ENCODE assay signal across 8 mouse cellular contexts in the genomic region with DNA sequence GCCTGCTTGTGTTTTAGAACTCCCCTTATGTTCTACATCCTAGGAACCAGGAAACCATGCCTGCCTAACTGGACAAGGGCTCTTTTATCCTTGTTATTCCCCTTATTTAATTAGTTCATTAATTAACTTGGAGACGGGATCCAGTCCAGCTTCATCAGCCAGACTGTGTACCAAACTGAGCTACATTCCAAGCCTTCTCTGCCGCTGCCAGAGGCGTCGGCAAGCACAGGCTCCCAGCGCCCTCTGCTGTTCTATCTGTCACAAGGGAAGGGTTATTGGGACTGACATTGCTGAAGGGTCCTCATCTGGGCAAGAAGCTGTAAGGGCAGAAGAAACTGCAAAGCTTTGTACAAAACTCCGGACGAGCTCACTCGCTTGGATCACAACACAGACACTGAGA. TPM values are rescaled to one million over a fixed set of nuclear protein-coding genes. Genes with fewer than 3 reads are reported as not detected.
A peak's percentile ranks its signal among the peaks of the same experiment; 100 is the strongest.
DNase-seq lines count a peak whose midpoint lies in the region; ATAC-seq lines count a peak whose summit lies in the region.

No protein-coding gene starts in this region.

- intact Hi-C loops in left cerebral cortex, postnatal 10 days (cut with DNase I): loop anchor here (1.0 to 10.0 kb wide), 2 partner anchors 72 to 180 kb away; no protein-coding TSS in a partner anchor

- H3K4me2 ChIP-seq in intestine, embryonic 14.5 days (ENCODE audit: low read length): no peak overlapping the region
- H3K4me2 ChIP-seq in neural tube, embryonic 11.5 days (ENCODE audit: low read depth): no peak overlapping the region

- H3K9me3 ChIP-seq in intestine, embryonic 14.5 days (ENCODE audit: control insufficient read depth, low read length): no peaks in the 10 kb centered on the region
- H3K9me3 ChIP-seq in neural tube, embryonic 11.5 days (ENCODE audit: control insufficient read depth, low read length): no peaks in the 10 kb centered on the region

- ATAC-seq in intestine, embryonic 14.5 days (replicated peaks; ENCODE audit: low FRiP score, low TSS enrichment, low read depth): no peak; the same call in 1 of the 2 replicates
- no peak for ATAC-seq in neural tube, embryonic 11.5 days (ENCODE audit: insufficient read depth, low FRiP score, low TSS enrichment)

- H3K36me3 ChIP-seq in intestine, embryonic 14.5 days (ENCODE audit: control insufficient read depth, insufficient read depth, low read length): no peaks in the 10 kb centered on the region
- H3K36me3 ChIP-seq in neural tube, embryonic 11.5 days (ENCODE audit: control insufficient read depth, insufficient read depth, low read length): no peaks in the 10 kb centered on the region

- H3K27me3 ChIP-seq in intestine, embryonic 14.5 days (replicated peaks; ENCODE audit: control insufficient read depth, insufficient read depth, low read length): no peaks in the 10 kb centered on the region
- H3K27me3 ChIP-seq in neural tube, embryonic 11.5 days (ENCODE audit: control insufficient read depth, insufficient read depth, low read length): no peaks in the 10 kb centered on the region

- H3K27ac ChIP-seq in intestine, embryonic 14.5 days (ENCODE audit: low read depth): no peak overlapping the region
- H3K27ac ChIP-seq in neural tube, embryonic 11.5 days (ENCODE audit: low read depth, low read length): no peak overlapping the region

- WGBS in intestine, embryonic 14.5 days: 2% methylated on average over 8 of the region's 8 CpGs
- WGBS in neural tube, embryonic 11.5 days: 9% methylated on average over 8 of the region's 8 CpGs

- DNase-seq in urinary bladder, adult 18-20 months (ENCODE audit: low spot score in 2 of 2): peak; percentile 41
- no peak for DNase-seq in urinary bladder, adult 2 months (ENCODE audit: low spot score)
- peak; percentile 35 for DNase-seq in cerebellum, adult 9-11 months
- DNase-seq in frontal cortex, postnatal 14 days (ENCODE audit: low spot score in 2 of 2): peak; percentile 40 to 66
- DNase-seq in intestine, embryonic 14.5 days (ENCODE audit: low spot score): peak; percentile 81
- DNase-seq in left cerebral cortex, postnatal 10 days (ENCODE audit: extremely low spot score in 1 of 2, low spot score in 2 of 2): peak; percentile 79 to 84
- peak; percentile 71 for DNase-seq in neural tube, embryonic 11.5 days (ENCODE audit: low spot score)
- peak; percentile 24 to 34 for DNase-seq in thymus, adult 18-20 months

- H3K9ac ChIP-seq in intestine, embryonic 14.5 days (ENCODE audit: low read length): no peak overlapping the region
- no peak overlapping the region for H3K9ac ChIP-seq in neural tube, embryonic 11.5 days (ENCODE audit: low read length)

- no peak overlapping the region for H3K4me3 ChIP-seq in intestine, embryonic 14.5 days (ENCODE audit: low read depth, low read length)
- no peak overlapping the region for H3K4me3 ChIP-seq in neural tube, embryonic 11.5 days (ENCODE audit: low read depth, low read length)

- H3K4me1 ChIP-seq in intestine, embryonic 14.5 days (replicated peaks; ENCODE audit: control insufficient read depth, insufficient read depth, low read length): peaks cover 2% of the 10 kb centered on the region; the same call in 1 of the 2 replicates
- H3K4me1 ChIP-seq in neural tube, embryonic 11.5 days (ENCODE audit: control insufficient read depth, insufficient read depth, low read length): no peaks in the 10 kb centered on the region

RNA-seq across cellular contexts. Expression of gene Aarsd1, which starts 22.3 kb away (rescaled TPM):
- 26.1 and 27.7 TPM in 2 replicates for polyA plus RNA-seq in urinary bladder, adult 2 months (2012; rRNA removed)
- polyA plus RNA-seq in intestine, embryonic 14.5 days (2014; fragmentation: Nextera tagmentation; extraction: Ambion mirVana): 78.9 and 80.2 TPM in 2 replicates
- 10 to 100 TPM; 45.1 to 45.2 TPM for total RNA-seq in left cerebral cortex, postnatal 10 days (2021)
- 87.8 and 92.8 TPM in 2 replicates for polyA plus RNA-seq in neural tube, embryonic 11.5 days (2014; fragmentation: Nextera tagmentation; extraction: Ambion mirVana)

RNA-seq across cellular contexts. Expression of gene G6pc, which starts 27.7 kb away (rescaled TPM):
- polyA plus RNA-seq in urinary bladder, adult 2 months (2012; rRNA removed): not detected in 2 replicates
- not detected in 2 replicates for polyA plus RNA-seq in intestine, embryonic 14.5 days (2014; fragmentation: Nextera tagmentation; extraction: Ambion mirVana)
- not detected for total RNA-seq in left cerebral cortex, postnatal 10 days (2021)
- not detected in 2 replicates for polyA plus RNA-seq in neural tube, embryonic 11.5 days (2014; fragmentation: Nextera tagmentation; extraction: Ambion mirVana)

RNA-seq across cellular contexts. Expression of gene Gm27029, which starts 29.5 kb away (rescaled TPM):
- 0.95 and 1.0 TPM in 2 replicates for polyA plus RNA-seq in urinary bladder, adult 2 months (2012; rRNA removed)
- polyA plus RNA-seq in intestine, embryonic 14.5 days (2014; fragmentation: Nextera tagmentation; extraction: Ambion mirVana): 8.6 and 9.6 TPM in 2 replicates
- 1 to 10 TPM; 6.4 to 6.9 TPM for total RNA-seq in left cerebral cortex, postnatal 10 days (2021)
- polyA plus RNA-seq in neural tube, embryonic 11.5 days (2014; fragmentation: Nextera tagmentation; extraction: Ambion mirVana): 9.9 and 12.5 TPM in 2 replicates

RNA-seq across cellular contexts. Expression of gene Rundc1, which starts 29.8 kb away (rescaled TPM):
- 22.1 and 22.9 TPM in 2 replicates for polyA plus RNA-seq in urinary bladder, adult 2 months (2012; rRNA removed)
- 13.5 and 14.5 TPM in 2 replicates for polyA plus RNA-seq in intestine, embryonic 14.5 days (2014; fragmentation: Nextera tagmentation; extraction: Ambion mirVana)
- total RNA-seq in left cerebral cortex, postnatal 10 days (2021): 10 to 100 TPM; 24.4 to 26.0 TPM
- 18.0 and 18.6 TPM in 2 replicates for polyA plus RNA-seq in neural tube, embryonic 11.5 days (2014; fragmentation: Nextera tagmentation; extraction: Ambion mirVana)

RNA-seq across cellular contexts. Expression of gene Ptges3l, which starts 30.0 kb away (rescaled TPM):
- 21.1 and 28.2 TPM in 2 replicates for polyA plus RNA-seq in urinary bladder, adult 2 months (2012; rRNA removed)
- polyA plus RNA-seq in intestine, embryonic 14.5 days (2014; fragmentation: Nextera tagmentation; extraction: Ambion mirVana): 16.3 and 17.9 TPM in 2 replicates
- 1 to 10 TPM; 3.4 TPM for total RNA-seq in left cerebral cortex, postnatal 10 days (2021)
- 6.9 and 7.1 TPM in 2 replicates for polyA plus RNA-seq in neural tube, embryonic 11.5 days (2014; fragmentation: Nextera tagmentation; extraction: Ambion mirVana)
